Mouse (Mus musculus): ENCODE measurements around the gene Ap3m1. TPM values are rescaled to one million over a fixed set of nuclear protein-coding genes. Genes with fewer than 3 reads are reported as not detected.
A peak's percentile ranks its signal among the peaks of the same experiment; 100 is the strongest.
"Not testable (repeated sequence)": the region's sequence is repeated elsewhere in the genome, so short reads cannot be mapped to it uniquely, and the experiment has no call there.

Ap3m1 gene
- 30.2 and 45.8 TPM in 2 replicates for polyA plus RNA-seq (2012; rRNA removed)

DNA sequence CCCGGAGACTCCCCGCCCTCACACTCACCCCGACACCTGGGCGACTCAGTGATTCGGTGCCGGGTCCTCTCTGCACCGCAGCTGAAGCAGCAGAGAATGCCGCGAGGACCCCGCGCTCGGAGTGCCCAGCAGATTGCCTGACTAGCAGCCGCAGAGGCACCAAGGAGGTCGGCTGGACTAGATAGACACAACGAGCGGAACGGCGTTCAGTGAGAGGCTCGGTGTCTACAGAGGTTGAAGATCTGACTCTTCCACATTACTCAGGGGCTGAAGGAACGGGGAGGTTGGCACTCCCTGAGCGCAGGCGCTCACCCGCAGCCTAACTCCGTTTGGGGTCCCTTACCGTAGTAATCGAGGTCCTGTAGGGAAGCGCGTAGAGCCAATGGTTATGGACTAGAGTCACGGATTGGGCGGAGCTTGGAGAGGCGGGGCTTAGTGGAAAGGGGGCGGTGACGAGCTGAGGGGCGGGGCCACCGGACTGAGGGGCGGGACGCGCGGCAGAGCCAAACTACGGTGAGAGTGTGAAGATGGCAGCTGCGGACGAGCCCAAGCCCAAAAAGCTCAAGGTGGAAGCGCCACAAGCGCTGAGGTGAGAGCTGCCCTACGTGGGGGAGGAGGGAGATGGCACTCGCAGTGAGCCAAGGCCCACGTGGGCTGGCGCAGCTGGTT lies at the start of gene Ap3m1, which contains the start of gene Adk:
Gene Ap3m1, minus strand, starts transcription at position 397 of the 669 bp plus-strand sequence.
Gene Adk, plus strand, starts transcription at position 463 of the 669 bp plus-strand sequence.
- WGBS, result under 1% methylated on average over 48 of the region's 48 CpGs
- DNase-seq (ENCODE audit: low read depth, low spot score), result peak; percentile 85

DNA sequence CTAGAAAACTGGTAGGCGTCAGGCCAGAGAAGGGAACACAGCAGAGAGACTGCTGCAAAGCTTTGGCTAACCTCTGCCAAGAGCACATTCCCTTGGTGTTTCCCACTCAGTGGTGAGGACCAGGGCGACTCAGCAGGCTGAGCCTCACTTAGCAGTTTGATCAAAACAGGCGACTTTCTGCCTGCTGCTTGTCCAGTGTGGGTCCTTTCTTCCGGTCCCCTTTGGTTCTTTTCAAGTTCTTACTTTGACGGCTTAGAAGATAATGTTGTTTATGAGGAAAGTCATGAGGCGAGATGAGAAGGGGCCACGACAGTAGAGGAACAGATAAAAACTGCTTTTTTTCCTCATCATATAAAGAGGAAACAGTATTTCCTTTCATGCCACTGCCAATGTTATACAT lies 49.3 kb upstream of the Ap3m1 start:
- WGBS, result 47% methylated on average over 7 of the region's 7 CpGs
- no peak for DNase-seq (ENCODE audit: low read depth, low spot score)

DNA sequence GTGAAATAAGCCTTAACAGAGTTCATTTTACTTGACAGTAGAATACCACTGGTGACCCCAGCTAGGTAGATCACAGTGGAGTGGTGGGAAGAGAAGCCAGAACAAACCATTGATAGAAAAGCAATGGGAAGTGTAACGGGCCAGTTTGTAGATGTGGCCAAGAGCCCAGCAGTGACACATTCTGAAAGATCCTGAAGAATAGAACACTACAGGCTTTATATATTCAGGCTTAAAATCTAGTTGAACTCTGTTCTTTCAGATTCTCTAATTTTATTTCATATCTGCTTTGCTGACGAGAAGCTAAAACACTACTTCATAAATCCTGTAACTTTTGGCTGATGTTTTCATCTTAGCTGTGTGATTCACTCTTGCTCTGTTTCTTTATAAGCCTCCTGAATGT lies 48.6 kb upstream of the Ap3m1 start:
- DNase-seq (ENCODE audit: low read depth, low spot score), result no peak
- WGBS, result 71% methylated on average over 2 of the region's 2 CpGs

DNA sequence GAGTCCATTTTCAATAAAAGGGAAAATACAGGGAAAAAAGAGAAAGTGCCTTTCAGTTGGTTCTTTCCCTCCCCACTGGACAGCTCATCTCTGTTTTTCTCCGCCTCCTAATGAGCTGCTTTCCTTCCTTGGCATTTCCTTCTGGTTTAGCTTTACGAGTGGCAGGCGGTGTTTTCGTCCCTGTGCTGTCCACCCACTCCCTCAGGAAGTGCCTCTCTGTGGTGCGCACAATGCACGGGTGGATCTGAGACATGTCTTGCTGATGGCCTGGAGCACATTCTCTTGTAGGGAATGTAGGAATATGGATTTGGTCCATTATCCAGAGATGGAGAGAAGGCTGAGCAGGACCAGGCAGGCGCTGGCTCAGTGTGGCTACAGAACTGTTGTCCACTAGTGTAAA lies 47.1 kb upstream of the Ap3m1 start:
- no peak for DNase-seq (ENCODE audit: low read depth, low spot score)
- 26% methylated on average over 7 of the region's 7 CpGs for WGBS

DNA sequence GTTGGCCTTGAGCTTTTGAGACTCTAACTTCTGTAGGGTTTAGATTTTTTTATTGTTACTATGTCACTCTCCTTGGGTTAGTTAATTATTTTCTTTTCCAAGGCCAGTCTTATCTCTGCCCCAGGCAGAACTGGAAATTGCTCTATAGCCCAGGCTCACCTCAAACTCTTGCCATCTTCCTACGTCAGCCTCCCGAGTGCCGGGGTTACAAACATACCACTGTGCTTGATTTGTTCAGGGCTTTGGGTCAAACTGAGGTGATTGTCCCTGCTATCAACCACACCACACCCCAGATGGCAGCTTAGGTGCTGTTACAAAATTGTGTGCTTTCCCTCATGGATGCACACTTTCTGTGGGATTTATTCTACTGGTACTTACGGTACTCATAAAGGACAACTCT lies 44.4 kb upstream of the Ap3m1 start:
- no peak for DNase-seq (ENCODE audit: low read depth, low spot score)
- WGBS, result 39% methylated on average over 4 of the region's 4 CpGs

DNA sequence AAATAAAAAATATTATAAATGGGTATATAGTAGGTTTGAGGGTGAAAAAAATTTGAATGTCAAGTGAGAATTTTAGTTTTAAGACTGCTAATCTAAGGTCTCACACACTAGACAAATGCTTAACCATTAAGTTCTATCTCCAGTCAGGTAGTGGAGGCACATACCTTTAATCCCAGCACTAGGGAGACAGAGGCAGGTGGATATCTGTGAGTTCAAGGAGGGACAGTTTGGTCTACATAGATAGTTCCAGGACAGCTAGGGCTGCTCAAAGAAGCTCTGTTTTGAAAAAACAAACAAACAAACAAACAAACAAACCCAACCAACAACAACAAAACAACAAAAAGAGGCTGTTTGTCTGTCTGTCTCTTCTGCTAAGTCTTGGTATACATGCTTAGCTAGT lies 44.0 kb upstream of the Ap3m1 start:
- DNase-seq (ENCODE audit: low read depth, low spot score), result no peak

DNA sequence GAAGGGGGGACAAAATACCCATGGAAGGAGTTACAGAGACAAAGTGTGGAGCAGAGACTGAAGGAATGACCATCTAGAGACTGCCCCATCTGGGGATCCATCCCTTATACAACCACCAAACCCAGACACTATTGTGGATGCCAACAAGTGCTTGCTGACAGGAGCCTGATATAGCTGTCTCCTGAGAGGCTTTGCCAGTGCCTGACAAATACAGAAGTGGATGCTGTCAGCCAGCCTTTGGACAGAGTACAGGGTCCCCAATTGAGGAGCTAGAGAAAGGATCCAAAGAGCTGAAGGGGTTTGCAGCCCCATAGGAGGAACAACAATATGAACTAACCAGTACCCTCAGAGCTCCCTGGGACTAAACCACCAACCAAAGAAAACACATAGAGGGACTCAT lies 41.9 kb upstream of the Ap3m1 start:
- not testable (repeated sequence) for DNase-seq (ENCODE audit: low read depth, low spot score)

DNA sequence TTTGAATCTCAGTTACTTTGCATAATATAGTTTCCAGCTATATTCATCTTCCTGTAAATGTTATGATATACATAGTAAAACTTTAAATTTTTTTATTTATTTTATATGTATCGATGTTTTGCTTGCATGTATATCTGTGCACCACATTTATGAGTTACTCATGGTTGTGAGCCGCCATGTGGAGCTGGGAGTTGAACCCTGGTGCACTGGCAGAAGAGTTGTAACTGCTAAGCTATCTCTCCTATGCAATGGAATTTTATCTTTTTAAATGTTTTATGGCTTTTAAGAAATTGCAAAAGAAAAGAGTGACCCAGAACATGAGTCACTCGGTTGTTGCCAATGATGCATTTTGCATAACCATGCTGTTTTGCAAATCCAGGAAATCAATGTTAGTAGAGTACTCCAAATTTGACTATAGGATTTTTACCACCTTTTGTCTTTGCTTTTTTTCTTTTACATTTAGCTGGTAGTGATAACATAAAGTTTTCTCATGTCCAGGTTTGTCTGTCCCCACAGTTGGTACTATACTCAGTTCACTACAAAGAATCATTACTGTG lies 38.7 kb upstream of the Ap3m1 start:
- WGBS, result 26% methylated on average over 3 of the region's 3 CpGs
- DNase-seq (ENCODE audit: low read depth, low spot score), result no peak

DNA sequence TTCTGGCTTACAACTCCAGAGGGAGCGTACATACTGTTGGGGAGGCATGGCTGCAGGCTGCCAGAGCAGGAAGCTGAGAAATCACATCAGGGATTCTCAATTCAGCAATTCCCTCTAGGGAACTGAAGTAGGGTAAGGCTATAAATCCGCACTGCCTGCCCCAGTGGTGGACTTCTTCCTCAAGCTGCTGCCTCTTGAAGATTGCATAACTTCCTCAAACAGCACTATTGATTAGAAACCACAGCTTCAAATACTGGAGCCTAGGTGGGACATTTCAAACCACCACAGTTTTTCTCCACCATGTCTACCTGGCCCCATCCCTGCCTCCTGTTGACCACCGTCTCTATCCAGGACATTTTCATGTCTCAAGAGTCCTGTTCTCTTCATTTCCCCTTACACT lies 38.1 kb upstream of the Ap3m1 start:
- 18% methylated on average over 3 of the region's 3 CpGs for WGBS
- no peak for DNase-seq (ENCODE audit: low read depth, low spot score)

DNA sequence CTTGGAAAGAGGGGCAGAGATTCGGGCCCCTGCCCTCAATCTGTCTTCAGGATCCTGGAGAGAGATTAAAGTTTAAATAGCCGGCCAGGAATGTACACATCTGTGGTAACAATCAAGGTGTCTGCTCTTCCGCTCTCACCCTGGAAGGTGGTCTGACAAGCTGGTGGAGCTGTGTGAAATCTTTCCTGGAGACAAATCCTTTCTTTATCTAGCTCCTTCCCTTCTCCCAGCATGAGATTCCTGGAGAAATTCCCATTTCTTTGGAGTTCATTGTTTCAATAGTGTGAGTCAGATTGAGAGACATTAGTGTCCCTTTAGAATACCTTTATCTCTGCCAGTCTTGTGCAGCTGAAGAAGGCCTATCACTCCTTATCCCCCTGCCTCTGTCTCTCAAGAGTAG lies 36.4 kb upstream of the Ap3m1 start:
- WGBS, result 62% methylated on average over 3 of the region's 3 CpGs
- DNase-seq (ENCODE audit: low read depth, low spot score), result no peak

DNA sequence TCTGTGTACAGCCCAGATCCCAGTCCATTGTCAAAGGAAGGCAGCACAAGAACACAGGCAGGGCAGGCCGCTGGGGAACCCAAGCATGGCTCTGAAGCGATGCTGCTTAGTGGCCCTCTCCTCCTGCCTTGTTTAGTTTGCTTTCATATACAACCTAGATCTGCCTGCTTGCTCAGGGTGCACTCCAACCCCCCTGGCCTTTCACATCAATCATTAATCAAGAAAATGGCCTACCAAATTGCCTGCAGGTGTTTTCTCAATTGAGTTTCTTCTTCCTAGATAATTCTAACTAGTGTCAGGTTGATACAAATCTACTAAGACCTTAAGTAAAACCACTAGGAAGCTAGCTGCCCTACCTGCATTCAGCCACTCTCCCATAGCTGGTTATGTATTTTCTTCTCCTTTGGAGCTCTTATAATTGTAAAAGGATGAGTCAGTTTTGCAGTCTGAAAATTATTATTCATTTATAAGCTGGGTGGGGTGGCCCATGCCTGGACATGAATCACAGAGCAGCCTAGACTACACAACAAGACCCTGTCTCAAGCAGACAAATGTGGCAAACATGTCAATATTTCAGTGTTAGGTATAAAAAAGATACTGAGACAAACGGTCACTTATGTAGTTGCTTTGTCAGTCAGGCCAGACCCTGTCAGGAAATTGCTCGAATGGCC lies 35.2 kb upstream of the Ap3m1 start:
- WGBS, result 30% methylated on average over 4 of the region's 4 CpGs
- DNase-seq (ENCODE audit: low read depth, low spot score), result no peak

DNA sequence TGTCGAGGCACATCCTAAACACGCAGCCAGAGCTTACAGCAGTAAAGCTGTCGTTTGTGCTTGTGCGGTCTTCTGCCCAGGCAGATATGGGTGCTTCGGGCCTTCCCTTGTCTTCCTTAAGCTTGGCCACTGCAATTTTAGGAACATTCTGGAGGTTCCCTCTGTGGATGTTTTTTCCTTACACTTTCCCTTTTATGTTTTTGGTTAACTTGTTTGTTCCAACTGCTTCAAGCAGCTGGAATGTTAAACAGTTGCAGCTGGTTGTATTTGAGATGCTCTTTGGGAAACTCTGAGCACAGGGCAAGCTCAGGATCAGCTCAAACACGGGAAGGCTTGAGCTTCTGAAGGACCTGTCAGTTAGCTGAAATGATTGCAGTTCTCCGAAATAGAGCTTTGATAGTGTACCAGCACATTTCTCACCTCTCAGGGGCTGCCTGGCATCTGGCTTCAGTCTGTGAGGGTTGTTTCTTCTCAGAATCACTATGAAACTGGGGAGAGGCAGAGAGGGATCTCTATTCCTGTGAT lies 34.6 kb upstream of the Ap3m1 start:
- no peak for DNase-seq (ENCODE audit: low read depth, low spot score)

DNA sequence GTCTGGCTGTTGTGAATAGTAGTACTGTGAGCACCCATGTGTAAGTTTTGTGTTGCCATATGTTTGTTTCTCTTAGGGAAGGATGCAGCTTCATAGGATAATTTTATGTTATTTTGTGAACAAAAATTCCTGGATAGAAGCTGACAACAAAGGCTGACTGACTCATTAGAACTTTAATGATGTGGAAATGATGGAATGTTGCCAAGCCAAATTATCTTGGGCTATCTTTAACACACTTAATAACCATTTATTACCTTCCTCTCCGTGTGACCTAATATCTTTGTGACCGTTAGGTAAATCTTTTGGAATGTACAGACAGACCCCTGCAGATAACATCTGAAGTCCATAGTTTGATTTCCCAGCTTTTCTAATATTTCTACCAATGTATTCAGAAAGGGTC lies 33.8 kb upstream of the Ap3m1 start:
- no peak for DNase-seq (ENCODE audit: low read depth, low spot score)
- WGBS, result 31% methylated on average over 2 of the region's 2 CpGs

More for the DNA sequence above, 34.6 kb upstream of the Ap3m1 start:
- 29% methylated on average over 7 of the region's 7 CpGs for WGBS

DNA sequence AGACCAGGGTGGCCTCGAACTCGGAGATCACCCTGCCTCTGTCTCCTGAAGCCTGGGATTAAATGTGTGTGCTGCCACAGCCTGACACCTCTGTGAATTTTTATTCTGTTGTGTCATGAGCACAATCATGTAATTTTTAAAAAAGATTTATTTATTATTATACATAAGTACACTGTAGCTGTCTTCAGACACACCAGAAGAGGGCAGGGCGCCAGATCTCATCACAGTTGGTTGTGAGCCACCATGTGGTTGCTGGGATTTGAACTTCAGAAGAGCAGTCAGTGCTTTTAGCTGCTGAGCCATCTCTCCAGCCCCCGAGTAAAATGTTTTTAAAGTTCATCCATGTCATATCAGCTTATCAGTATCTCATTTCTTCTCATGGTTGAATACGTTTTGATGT lies 33.4 kb upstream of the Ap3m1 start:
- no peak for DNase-seq (ENCODE audit: low read depth, low spot score)

DNA sequence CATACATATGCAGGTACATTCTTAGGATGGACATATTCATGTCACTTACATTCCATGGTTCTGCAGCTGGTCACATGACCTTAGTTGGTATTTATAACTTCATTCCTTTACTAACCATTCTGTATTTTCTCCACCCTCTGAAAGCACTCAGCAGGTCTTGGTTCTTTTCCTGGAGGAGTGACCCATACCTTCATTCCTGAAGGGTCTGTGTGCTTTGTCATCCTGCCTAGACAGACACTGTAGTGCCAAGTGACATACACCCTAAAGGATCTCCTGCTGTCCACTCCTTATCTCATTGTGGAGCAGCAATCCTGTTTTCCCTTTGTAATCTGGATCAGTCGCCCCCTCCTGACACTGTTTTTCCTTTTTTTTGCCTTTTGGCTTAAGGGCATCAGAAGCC lies 30.5 kb upstream of the Ap3m1 start:
- 52% methylated on average over 1 of the region's 1 CpGs for WGBS
- DNase-seq (ENCODE audit: low read depth, low spot score), result no peak

More for the DNA sequence above, 33.4 kb upstream of the Ap3m1 start:
- WGBS, result 80% methylated on average over 5 of the region's 5 CpGs

DNA sequence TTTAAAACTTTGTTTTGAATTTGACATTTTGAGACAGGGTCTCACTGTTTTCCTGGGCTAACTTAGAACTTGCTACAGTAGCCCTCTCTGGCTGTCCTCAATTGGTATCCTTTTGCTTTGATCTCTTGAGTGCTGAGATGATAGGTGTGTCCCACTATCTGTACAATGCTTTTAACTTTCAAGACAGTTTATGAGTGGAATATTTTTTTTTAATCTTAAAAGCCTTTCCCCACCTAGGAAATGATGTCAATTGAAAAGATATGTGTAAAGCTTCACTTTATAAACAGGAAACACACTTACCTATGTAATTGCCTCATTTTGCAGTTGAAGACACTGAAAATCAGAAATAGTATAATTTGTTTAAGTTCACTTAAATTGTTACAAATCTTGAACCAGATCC lies 26.2 kb upstream of the Ap3m1 start:
- DNase-seq (ENCODE audit: low read depth, low spot score), result no peak

DNA sequence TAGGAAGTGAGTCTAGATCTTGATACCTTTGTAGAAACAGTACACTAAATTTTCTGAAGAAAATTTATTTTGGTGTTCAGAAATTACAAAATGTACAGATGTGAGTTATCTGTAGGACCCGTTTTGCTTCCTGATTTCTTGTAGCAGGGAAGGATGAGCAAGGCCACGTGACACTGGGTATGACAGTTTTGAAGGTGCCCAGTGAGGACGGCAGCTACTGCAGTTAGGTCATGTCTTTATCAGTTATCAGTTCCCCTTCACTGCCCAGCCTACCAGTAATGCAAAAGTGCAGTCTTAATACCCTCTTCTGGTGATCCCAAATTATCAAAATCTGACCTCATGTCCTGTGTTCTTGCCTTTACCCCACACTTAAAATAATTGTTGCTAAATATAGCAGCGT lies 25.6 kb upstream of the Ap3m1 start:
- WGBS, result 75% methylated on average over 4 of the region's 4 CpGs
- DNase-seq (ENCODE audit: low read depth, low spot score), result no peak

DNA sequence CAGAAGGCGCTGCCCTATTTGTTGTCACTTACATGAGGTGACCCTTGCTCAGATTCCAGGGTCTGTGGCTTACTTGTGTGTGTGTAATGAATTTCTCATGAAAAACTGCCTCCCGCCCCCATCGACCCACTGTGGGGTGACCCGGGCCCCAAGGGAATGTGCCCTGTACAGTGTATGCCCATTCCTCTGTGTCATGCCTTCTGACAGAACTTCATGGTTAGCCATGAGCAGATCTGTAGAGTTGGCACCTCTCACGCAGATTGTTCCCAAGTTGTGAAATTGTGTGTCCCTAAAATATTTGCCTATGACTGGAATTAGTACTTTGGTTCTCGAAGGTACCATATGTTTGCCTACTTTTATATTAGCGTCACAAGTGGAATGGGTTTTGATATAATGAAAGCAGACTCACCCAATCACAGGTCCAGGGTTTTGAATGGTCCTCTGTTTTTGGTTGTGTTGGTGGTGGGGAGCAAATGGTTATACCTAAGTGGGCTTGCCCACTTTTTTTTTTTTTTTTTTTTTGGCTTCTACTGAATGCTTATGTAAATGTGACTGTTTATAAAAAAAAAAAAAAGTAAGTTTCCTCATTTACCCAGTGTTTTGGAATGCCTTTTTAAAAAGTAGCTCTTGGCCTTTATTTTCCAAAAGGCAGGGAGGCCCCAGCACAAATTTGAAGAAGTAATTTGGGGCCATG lies 24.3 kb upstream of the Ap3m1 start:
- DNase-seq (ENCODE audit: low read depth, low spot score), result no peak
- 9% methylated on average over 7 of the region's 7 CpGs for WGBS

DNA sequence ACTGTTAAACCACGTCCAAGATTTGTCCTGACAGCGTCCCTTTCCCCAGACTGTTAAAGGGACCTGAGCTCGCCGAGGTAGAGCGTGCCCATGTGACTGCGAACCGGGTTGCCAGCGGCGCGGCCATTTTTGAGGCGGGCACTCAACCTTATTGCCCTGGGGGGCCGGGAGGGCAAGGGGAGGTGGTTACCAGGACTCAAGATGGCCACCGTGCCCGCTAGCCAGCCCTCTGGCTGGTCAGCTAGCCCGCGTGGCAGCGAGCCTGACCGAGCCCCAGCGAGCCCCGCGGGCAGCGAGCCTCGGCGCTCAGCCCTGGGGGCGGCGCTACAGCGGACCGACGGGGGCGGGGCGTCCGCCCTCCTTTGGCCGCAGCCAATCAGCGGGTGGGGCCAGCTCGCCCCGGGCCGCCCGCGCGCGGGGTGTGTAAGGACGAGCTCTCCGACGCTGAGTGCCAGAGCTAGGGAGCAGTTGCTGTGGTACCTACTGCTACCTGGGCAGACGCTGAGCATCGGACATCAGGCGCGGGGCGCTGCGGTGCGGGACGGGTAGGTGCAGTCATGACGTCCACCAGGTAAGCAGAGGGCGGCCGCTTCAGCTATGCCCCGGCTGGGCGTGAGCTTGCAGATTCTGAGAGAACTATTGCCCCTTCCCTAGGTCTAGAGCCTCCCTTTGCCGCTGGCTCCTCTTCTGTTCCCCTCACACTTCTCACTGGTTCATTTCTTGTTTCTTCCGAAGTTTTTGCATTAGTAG lies 23.6 kb upstream of the Ap3m1 start:
- no peak for DNase-seq (ENCODE audit: low read depth, low spot score)

More for the DNA sequence above, 23.6 kb upstream of the Ap3m1 start:
- under 1% methylated on average over 59 of the region's 59 CpGs for WGBS

All from large intestine, adult 2 months (tissue).